Mouse (Mus musculus): ENCODE measurements around the gene Coro6.

DNA sequence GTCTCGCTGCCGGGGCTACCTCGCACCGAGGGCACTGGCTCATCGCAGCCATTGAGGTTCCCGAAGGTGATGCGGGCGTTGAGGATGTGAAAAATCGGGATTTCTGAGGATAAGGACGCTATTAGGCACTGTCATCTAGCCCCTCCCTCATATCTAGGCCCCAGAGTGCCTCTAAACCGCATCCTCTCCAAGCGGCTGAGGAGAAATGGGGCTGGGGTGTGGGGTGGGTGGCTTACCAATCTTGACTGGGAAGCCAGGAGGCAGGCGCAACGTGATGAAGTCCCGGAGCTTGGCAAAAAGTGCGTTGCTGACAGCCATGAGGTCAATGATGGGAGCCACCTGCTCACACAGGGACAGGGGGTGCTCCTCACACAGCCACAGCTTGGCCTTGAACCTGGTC is 10.6 kb downstream of the Coro6 start:
- no peak for TF ChIP-seq POLR2A (IDR thresholded peaks at IDR 0.05; ENCODE audit: control insufficient read depth in 1 of 2, insufficient read depth in 1 of 2, low read depth in 1 of 2, low read length in 2 of 2, poor library complexity in 1 of 2)
- TF ChIP-seq CTCF (IDR thresholded peaks at IDR 0.05 in 2 of 3, conservative IDR thresholded peaks at IDR 0.05 in 1 of 3; ENCODE audit: control insufficient read depth in 1 of 3, insufficient read depth in 1 of 3, low read depth in 2 of 3, low read length in 3 of 3, poor library complexity in 1 of 3, severe bottlenecking in 1 of 3): no peak
- no peak for TF ChIP-seq JUND (IDR thresholded peaks at IDR 0.05; ENCODE audit: low read depth, low read length)
- no peak for TF ChIP-seq CHD2 (IDR thresholded peaks at IDR 0.05; ENCODE audit: low read length)
- TF ChIP-seq POLR2AphosphoS5 (IDR thresholded peaks at IDR 0.05; ENCODE audit: borderline replicate concordance, low read depth, low read length): no peak
- TF ChIP-seq USF2 (IDR thresholded peaks at IDR 0.05; ENCODE audit: borderline replicate concordance in 1 of 2, insufficient read depth in 1 of 2, low read depth in 1 of 2, low read length in 2 of 2): no peak
- TF ChIP-seq BHLHE40 (IDR thresholded peaks at IDR 0.05; ENCODE audit: borderline replicate concordance, low read depth, low read length): no peak
- no peak for TF ChIP-seq GATA1 (IDR thresholded peaks at IDR 0.05; ENCODE audit: low read depth, low read length)
- TF ChIP-seq SIN3A (IDR thresholded peaks at IDR 0.05; ENCODE audit: low read length): no peak
